Mouse (Mus musculus): ENCODE results near the gene Gm28827. TPM values are rescaled to one million over a fixed set of nuclear protein-coding genes. Genes with fewer than 3 reads are reported as not detected.
"Not testable (repeated sequence)": the region's sequence is repeated elsewhere in the genome, so short reads cannot be mapped to it uniquely, and the experiment has no call there.

Gene Gm28827
- not detected in 2 replicates for polyA plus RNA-seq (2014; fragmentation: Nextera tagmentation; extraction: Ambion mirVana)

DNA sequence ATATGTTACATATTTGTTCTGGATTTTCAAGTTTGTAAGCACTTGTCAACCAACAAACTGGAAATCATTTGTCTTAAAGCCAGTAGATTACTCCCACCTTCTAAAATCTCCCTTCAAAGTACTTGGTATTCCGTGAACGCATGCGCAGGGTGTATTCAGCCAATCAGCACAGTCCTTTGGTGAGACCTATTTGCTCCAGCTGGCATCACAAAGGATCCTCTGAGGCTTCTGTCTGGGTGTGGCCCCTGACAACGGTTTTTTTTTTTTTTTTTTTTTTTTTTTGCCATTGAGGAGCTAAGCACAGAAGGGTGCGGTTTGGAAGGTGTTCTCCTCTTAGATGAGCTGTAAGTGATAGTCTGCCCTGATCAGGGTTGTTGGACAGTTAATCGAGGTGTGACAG is at the start of gene Gm28827:
Gene Gm28827, plus strand, starts transcription at position 301 of the 400 bp plus-strand sequence.
- not testable (repeated sequence) for DNase-seq (ENCODE audit: low spot score); H3K9ac ChIP-seq (ENCODE audit: low read length); ATAC-seq (replicated peaks; ENCODE audit: low FRiP score, low TSS enrichment, low read depth); H3K4me1 ChIP-seq (replicated peaks; ENCODE audit: control insufficient read depth, insufficient read depth, low read length); H3K9me3 ChIP-seq (ENCODE audit: control insufficient read depth, low read length); H3K27ac ChIP-seq (ENCODE audit: low read depth); H3K27me3 ChIP-seq (replicated peaks; ENCODE audit: control insufficient read depth, insufficient read depth, low read length); H3K4me2 ChIP-seq (ENCODE audit: low read length); H3K36me3 ChIP-seq (ENCODE audit: control insufficient read depth, insufficient read depth, low read length); H3K4me3 ChIP-seq (ENCODE audit: low read depth, low read length)
- no CpG with 5 or more reads among the region's 6 CpGs for WGBS
